Mouse (Mus musculus) cerebellum, adult 2 months (tissue): ENCODE results near the gene Srpk3.

Experiments used
- CTCF ChIP-seq: fragments of 200-500 bp; IDR thresholded peaks from 2 replicates; pipeline ENCODE4 v1.5.1; 2011; ENCODE audit warnings: low read depth, mild to moderate bottlenecking, control low read depth, low read length, moderate library complexity, borderline replicate concordance; ENCODE audit not compliant: insufficient read depth
- POLR2A ChIP-seq: fragments of 200-500 bp; IDR thresholded peaks from 2 replicates; pipeline ENCODE4 v1.6.1; 2011; ENCODE audit warnings: low read length, control low read depth, borderline replicate concordance; ENCODE audit not compliant: insufficient read depth

- TF ChIP-seq CTCF (peak; percentile 30; the same call in 1 of the 2 replicates), POLR2A (no peak)
Measured at GRCm38 (mm10) chrX:73767267-73767666, 6.9 kb upstream of the Srpk3 start.
